Mouse (Mus musculus): ENCODE results near the gene Ceacam19. TPM values are rescaled to one million over a fixed set of nuclear protein-coding genes. Genes with fewer than 3 reads are reported as not detected.

Ceacam19 gene
- polyA plus RNA-seq, 1 experiment from 2014 or later, result 0.48 TPM

DNA sequence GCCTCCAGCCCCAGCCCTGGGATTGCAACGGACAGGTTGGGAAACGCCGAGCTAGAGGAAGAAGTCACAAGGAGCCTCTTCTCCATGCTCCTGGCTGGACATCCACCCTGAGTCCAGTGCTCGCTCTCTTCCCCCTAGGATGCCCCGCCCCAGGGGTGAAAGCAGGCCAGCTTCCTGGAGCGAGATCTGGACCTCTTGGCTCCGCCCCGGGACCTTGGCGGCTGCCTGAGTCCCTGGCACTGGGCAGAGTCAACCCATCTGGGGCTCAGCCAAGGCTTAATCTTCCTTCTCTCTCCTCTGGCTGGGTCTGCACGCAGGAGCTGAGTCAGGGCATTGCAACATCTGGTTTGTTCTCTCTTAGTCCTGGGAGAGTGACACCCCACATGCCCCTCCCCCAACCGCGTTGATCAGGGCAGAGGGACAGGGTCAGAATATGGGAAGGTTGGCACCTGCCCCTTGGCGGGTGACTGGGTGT lies 57.0 kb downstream of the Ceacam19 start:
- Histone ChIP-seq H3K9ac (peak overlapping the region; percentile 55), H3K36me3 (no peaks in the 10 kb centered on the region), H3K4me3 (no peak overlapping the region), H3K4me1 (peaks cover 22% of the 10 kb centered on the region), H3K27ac (no peak overlapping the region), H3K27me3 (no peaks in the 10 kb centered on the region; the same call in 1 of the 2 replicates), H3K4me2 (peak overlapping the region; percentile 26; the same call in 1 of the 2 replicates), H3K9me3 (no peaks in the 10 kb centered on the region)
- ATAC-seq (ENCODE audit: insufficient number of reproducible peaks, insufficient read depth, low FRiP score, low TSS enrichment, low read depth), result no peak
- WGBS, result 29% methylated on average over 13 of the region's 13 CpGs

DNA sequence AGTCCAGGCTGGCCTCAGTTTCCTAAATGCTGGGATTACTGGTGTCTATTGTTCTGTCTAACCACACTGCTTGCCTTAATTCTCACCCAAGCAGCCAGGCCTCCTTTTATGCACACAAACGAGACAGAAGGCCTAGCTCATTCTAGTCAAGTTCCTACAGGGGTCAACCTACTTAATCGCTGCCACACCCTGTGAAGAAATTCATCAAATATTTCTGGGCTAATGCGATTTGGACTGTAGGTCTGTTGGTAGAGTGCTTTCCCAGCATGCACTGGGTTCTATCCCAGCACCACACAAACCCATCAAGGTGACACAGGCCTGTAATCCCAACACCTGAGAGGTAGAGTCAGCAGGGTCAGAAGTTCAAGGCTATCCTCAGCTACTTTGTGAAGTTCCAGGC lies 58.1 kb downstream of the Ceacam19 start:
- H3K9ac ChIP-seq, result no peak overlapping the region
- peaks cover 24% of the 10 kb centered on the region for H3K4me1 ChIP-seq
- H3K9me3 ChIP-seq, result no peaks in the 10 kb centered on the region
- H3K36me3 ChIP-seq, result no peaks in the 10 kb centered on the region
- H3K27me3 ChIP-seq, result no peaks in the 10 kb centered on the region; the same call in 1 of the 2 replicates
- WGBS, result 85% methylated on average over 3 of the region's 3 CpGs
- H3K4me3 ChIP-seq, result no peak overlapping the region
- no peak for ATAC-seq (ENCODE audit: insufficient number of reproducible peaks, insufficient read depth, low FRiP score, low TSS enrichment, low read depth)
- no peak overlapping the region for H3K4me2 ChIP-seq
- no peak overlapping the region for H3K27ac ChIP-seq

DNA sequence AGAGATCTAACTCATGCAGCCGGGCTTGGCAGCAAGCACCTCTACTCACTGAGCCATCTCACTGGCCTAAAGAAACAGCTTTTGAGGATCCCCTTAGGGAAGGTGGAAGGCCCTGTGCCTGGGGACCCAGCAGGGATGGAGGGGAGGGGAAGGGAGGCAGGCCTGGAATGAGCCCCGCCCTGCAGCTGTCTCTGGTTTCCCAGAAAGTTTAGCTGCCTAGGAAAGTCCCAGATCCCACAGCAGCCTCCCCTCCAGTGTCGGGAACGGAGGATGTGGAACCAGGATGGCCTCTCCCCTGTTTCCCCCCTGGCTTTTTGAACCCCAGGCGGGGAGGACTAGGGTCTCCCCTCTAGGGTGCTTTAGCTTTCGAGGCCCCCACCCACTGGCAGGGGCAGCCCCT lies 61.0 kb downstream of the Ceacam19 start:
- no peaks in the 10 kb centered on the region for H3K36me3 ChIP-seq
- H3K4me2 ChIP-seq, result no peak overlapping the region
- H3K9ac ChIP-seq, result no peak overlapping the region
- peak overlapping the region; percentile 51 for H3K27ac ChIP-seq
- H3K4me1 ChIP-seq, result peaks cover 50% of the 10 kb centered on the region
- peaks cover 15% of the 10 kb centered on the region for H3K27me3 ChIP-seq
- 27% methylated on average over 6 of the region's 6 CpGs for WGBS
- no peak overlapping the region for H3K4me3 ChIP-seq
- no peaks in the 10 kb centered on the region for H3K9me3 ChIP-seq
- ATAC-seq (ENCODE audit: insufficient number of reproducible peaks, insufficient read depth, low FRiP score, low TSS enrichment, low read depth), result no peak

Other genes with a start within 250 kb of the Ceacam19 start
- 69.8 and 74.7 TPM in 2 replicates for gene Clptm1, start 222.9 kb downstream of the Ceacam19 start, polyA plus RNA-seq (2015; fragmentation: Nextera tagmentation; extraction: Ambion mirVana)
- 11.5 TPM in 1 of 2 replicates, not detected in the other for gene Apoc2, start 210.0 kb downstream of the Ceacam19 start, polyA plus RNA-seq (2015; fragmentation: Nextera tagmentation; extraction: Ambion mirVana)
- gene Gm44805, start 206.5 kb downstream of the Ceacam19 start, polyA plus RNA-seq (2015; fragmentation: Nextera tagmentation; extraction: Ambion mirVana), result 0.69 TPM in 1 of 2 replicates, not detected in the other
- 1.5 TPM in 1 of 2 replicates, not detected in the other for gene Apoc4, start 206.5 kb downstream of the Ceacam19 start, polyA plus RNA-seq (2015; fragmentation: Nextera tagmentation; extraction: Ambion mirVana)
- gene Apoc1, start 195.3 kb downstream of the Ceacam19 start, polyA plus RNA-seq (2015; fragmentation: Nextera tagmentation; extraction: Ambion mirVana), result 10.3 and 17.3 TPM in 2 replicates
- 200 and 263 TPM in 2 replicates for gene Apoe, start 188.8 kb downstream of the Ceacam19 start, polyA plus RNA-seq (2015; fragmentation: Nextera tagmentation; extraction: Ambion mirVana)
- 112 and 139 TPM in 2 replicates for gene Tomm40, start 172.5 kb downstream of the Ceacam19 start, polyA plus RNA-seq (2015; fragmentation: Nextera tagmentation; extraction: Ambion mirVana)
- gene Nectin2, start 137.5 kb downstream of the Ceacam19 start, polyA plus RNA-seq (2015; fragmentation: Nextera tagmentation; extraction: Ambion mirVana), result 82.9 and 87.0 TPM in 2 replicates
- gene Bcam, start 116.9 kb downstream of the Ceacam19 start, polyA plus RNA-seq (2015; fragmentation: Nextera tagmentation; extraction: Ambion mirVana), result 98.1 and 116 TPM in 2 replicates
- 8.1 and 10.4 TPM in 2 replicates for gene Cblc, start 91.2 kb downstream of the Ceacam19 start, polyA plus RNA-seq (2015; fragmentation: Nextera tagmentation; extraction: Ambion mirVana)
- gene Bcl3, start 65.2 kb downstream of the Ceacam19 start, polyA plus RNA-seq (2015; fragmentation: Nextera tagmentation; extraction: Ambion mirVana), result 2.2 and 3.6 TPM in 2 replicates
- 0.28 and 0.72 TPM in 2 replicates for gene Gm19345, start 36.0 kb downstream of the Ceacam19 start, polyA plus RNA-seq (2015; fragmentation: Nextera tagmentation; extraction: Ambion mirVana)
- not detected in 2 replicates for gene Ceacam16, start 26.7 kb downstream of the Ceacam19 start, polyA plus RNA-seq (2015; fragmentation: Nextera tagmentation; extraction: Ambion mirVana)
- gene Pvr, start 33.2 kb upstream of the Ceacam19 start, polyA plus RNA-seq (2015; fragmentation: Nextera tagmentation; extraction: Ambion mirVana), result 12.0 and 12.9 TPM in 2 replicates
- 0.30 TPM in 1 of 2 replicates, not detected in the other for gene Igsf23, start 62.8 kb upstream of the Ceacam19 start, polyA plus RNA-seq (2015; fragmentation: Nextera tagmentation; extraction: Ambion mirVana)
- 0.15 TPM in 1 of 2 replicates, not detected in the other for gene Ceacam20, start 77.4 kb upstream of the Ceacam19 start, polyA plus RNA-seq (2015; fragmentation: Nextera tagmentation; extraction: Ambion mirVana)
- gene Nlrp9b, start 103.5 kb upstream of the Ceacam19 start, polyA plus RNA-seq (2015; fragmentation: Nextera tagmentation; extraction: Ambion mirVana), result not detected in 2 replicates
- not detected in 2 replicates for gene Vmn1r91, start 211.7 kb upstream of the Ceacam19 start, polyA plus RNA-seq (2015; fragmentation: Nextera tagmentation; extraction: Ambion mirVana)
- gene Gm16442, start 234.6 kb upstream of the Ceacam19 start, polyA plus RNA-seq (2015; fragmentation: Nextera tagmentation; extraction: Ambion mirVana), result not detected in 2 replicates

Data from embryonic facial prominence, embryonic 13.5 days (tissue).